Mouse (Mus musculus) MEL (cell line): ENCODE measurements around the gene Pcsk1. TPM values are rescaled to one million over a fixed set of nuclear protein-coding genes. Genes with fewer than 3 reads are reported as not detected.

Source experiments
- DNase-seq: peaks from one replicate; pipeline ENCODE4 v3.0.0; 2011; ENCODE audit warnings: low read depth, low spot score
- H3K27ac ChIP-seq: 2 replicates; pipeline ENCODE4 v1.5.1; 2012; ENCODE audit warnings: low read depth, mild to moderate bottlenecking, control low read depth, low read length, moderate library complexity; ENCODE audit not compliant: control insufficient read depth
- H3K27me3 ChIP-seq, 2 experiments: fragments of 150-350 bp in 1 of 2; sonication (generic) in 1 of 2; 2 replicates each; pipeline ENCODE4 v1.6.1; 2012; ENCODE audit warnings: low read length in 2 of 2, mild to moderate bottlenecking in 2 of 2, improper control_type of control experiment in 1 of 2, moderate library complexity in 1 of 2; ENCODE audit not compliant: insufficient read depth in 2 of 2, control insufficient read depth in 1 of 2
- H3K36me3 ChIP-seq, 2 experiments: 2 replicates each; pipeline ENCODE4 v1.6.1; 2012 to 2014; ENCODE audit warnings: low read length in 2 of 2, improper control_type of control experiment in 1 of 2, inconsistent platforms in 1 of 2, mild to moderate bottlenecking in 1 of 2; ENCODE audit not compliant: insufficient read depth in 2 of 2, control insufficient read depth in 1 of 2
- H3K4me1 ChIP-seq, 2 experiments: fragments of 150-350 bp in 1 of 2; sonication (generic) in 1 of 2; 2 replicates each; pipeline ENCODE4 v1.6.1; 2012; ENCODE audit warnings: low read length in 2 of 2, improper control_type of control experiment in 1 of 2, mild to moderate bottlenecking in 1 of 2; ENCODE audit not compliant: insufficient read depth in 2 of 2, control insufficient read depth in 1 of 2
- H3K4me3 ChIP-seq, 2 experiments: fragments of 150-350 bp in 1 of 2; sonication (generic) in 1 of 2; 2 replicates each; pipeline ENCODE4 v1.5.1; 2012; ENCODE audit warnings: low read depth in 2 of 2, low read length in 2 of 2, mild to moderate bottlenecking in 2 of 2, moderate library complexity in 2 of 2, control low read depth in 1 of 2, improper control_type of control experiment in 1 of 2; ENCODE audit not compliant: control insufficient read depth in 1 of 2, insufficient read depth in 1 of 2
- H3K79me2 ChIP-seq: 2 replicates; pipeline ENCODE4 v1.6.1; 2012; ENCODE audit warnings: mild to moderate bottlenecking, low read length, moderate library complexity; ENCODE audit not compliant: control insufficient read depth, poor library complexity, insufficient read depth
- H3K9ac ChIP-seq: 2 replicates; pipeline ENCODE4 v1.6.1; 2012; ENCODE audit warnings: low read depth, mild to moderate bottlenecking, control low read depth, low read length, moderate library complexity; ENCODE audit not compliant: control insufficient read depth, poor library complexity, severe bottlenecking
- H3K9me3 ChIP-seq: fragments of 150-350 bp; sonication (generic); replicated peaks from 2 replicates; pipeline ENCODE4 v1.6.1; 2012; ENCODE audit warnings: mild to moderate bottlenecking, low read length, improper control_type of control experiment, moderate library complexity; ENCODE audit not compliant: insufficient read depth
- CHD1 ChIP-seq: IDR thresholded peaks from 2 replicates; pipeline ENCODE4 v1.6.1; 2012; ENCODE audit warnings: low read depth, mild to moderate bottlenecking, inconsistent platforms, low read length, improper control_type of control experiment
- CHD2 ChIP-seq: IDR thresholded peaks from 2 replicates; pipeline ENCODE4 v1.6.1; 2011; ENCODE audit warnings: low read length, improper control_type of control experiment
- CTCF ChIP-seq, 3 experiments: IDR thresholded peaks in 2 of 3; conservative IDR thresholded peaks in 1 of 3; 2 replicates each; pipeline ENCODE4 v1.5.1; 2011 to 2012; ENCODE audit warnings: low read length in 3 of 3, low read depth in 2 of 3, mild to moderate bottlenecking in 2 of 3, improper control_type of control experiment in 1 of 3, inconsistent platforms in 1 of 3, mixed read lengths in 1 of 3, moderate library complexity in 1 of 3; ENCODE audit not compliant: control insufficient read depth in 1 of 3, insufficient read depth in 1 of 3, poor library complexity in 1 of 3, severe bottlenecking in 1 of 3
- ELF1 ChIP-seq: IDR thresholded peaks from 2 replicates; pipeline ENCODE4 v1.6.1; 2014; ENCODE audit warnings: low read depth, mild to moderate bottlenecking, inconsistent platforms, low read length, improper control_type of control experiment, moderate library complexity
- ETS1 ChIP-seq: IDR thresholded peaks from 2 replicates; pipeline ENCODE4 v1.6.1; 2012; ENCODE audit warnings: low read depth, mild to moderate bottlenecking, inconsistent platforms, low read length, improper control_type of control experiment, moderate library complexity
- GABPA ChIP-seq: IDR thresholded peaks from 2 replicates; pipeline ENCODE4 v1.6.1; 2012; ENCODE audit warnings: low read depth, mild to moderate bottlenecking, inconsistent platforms, low read length, improper control_type of control experiment, moderate library complexity
- GATA1 ChIP-seq: IDR thresholded peaks from 2 replicates; pipeline ENCODE4 v1.6.1; 2011; ENCODE audit warnings: low read depth, low read length, improper control_type of control experiment
- HCFC1 ChIP-seq: IDR thresholded peaks from 2 replicates; pipeline ENCODE4 v1.6.1; 2012; ENCODE audit warnings: low read depth, mild to moderate bottlenecking, inconsistent platforms, low read length, improper control_type of control experiment, moderate library complexity
- JUND ChIP-seq: IDR thresholded peaks from 2 replicates; pipeline ENCODE4 v1.6.1; 2011; ENCODE audit warnings: low read depth, mild to moderate bottlenecking, improper control_type of control experiment, low read length
- KAT2A ChIP-seq: conservative IDR thresholded peaks from 2 replicates; pipeline ENCODE4 v1.6.1; 2012; ENCODE audit warnings: low read depth, low read length, improper control_type of control experiment, inconsistent platforms
- MAX ChIP-seq: IDR thresholded peaks from 2 replicates; pipeline ENCODE4 v1.6.1; 2011; ENCODE audit warnings: low read length, improper control_type of control experiment
- MAZ ChIP-seq: IDR thresholded peaks from 2 replicates; pipeline ENCODE4 v1.6.1; 2012; ENCODE audit warnings: low read depth, mild to moderate bottlenecking, inconsistent platforms, low read length, improper control_type of control experiment
- MEF2A ChIP-seq: IDR thresholded peaks from 2 replicates; pipeline ENCODE4 v1.6.1; 2014; ENCODE audit warnings: low read depth, mild to moderate bottlenecking, inconsistent platforms, low read length, improper control_type of control experiment; ENCODE audit not compliant: poor library complexity, insufficient replicate concordance, severe bottlenecking; ENCODE audit errors: extremely low read depth
- MXI1 ChIP-seq: IDR thresholded peaks from 2 replicates; pipeline ENCODE4 v1.6.1; 2011; ENCODE audit warnings: mild to moderate bottlenecking, low read depth, low read length, improper control_type of control experiment
- MYB ChIP-seq: IDR thresholded peaks from 2 replicates; pipeline ENCODE4 v1.6.1; 2011; ENCODE audit warnings: mild to moderate bottlenecking, low read depth, low read length, improper control_type of control experiment
- MYC ChIP-seq: IDR thresholded peaks from 2 replicates; pipeline ENCODE4 v1.6.1; 2011; ENCODE audit warnings: low read depth, mild to moderate bottlenecking, low read length, improper control_type of control experiment, moderate library complexity
- NRF1 ChIP-seq: IDR thresholded peaks from 2 replicates; pipeline ENCODE4 v1.6.1; 2014; ENCODE audit warnings: low read depth, mild to moderate bottlenecking, inconsistent platforms, low read length, improper control_type of control experiment, moderate library complexity; ENCODE audit not compliant: poor library complexity, insufficient read depth, severe bottlenecking
- POLR2AphosphoS2 ChIP-seq: IDR thresholded peaks from 2 replicates; pipeline ENCODE4 v1.6.1; 2011; ENCODE audit warnings: low read length, improper control_type of control experiment
- RCOR1 ChIP-seq: IDR thresholded peaks from 2 replicates; pipeline ENCODE4 v1.6.1; 2012; ENCODE audit warnings: low read depth, mild to moderate bottlenecking, inconsistent platforms, low read length, improper control_type of control experiment
- SIN3A ChIP-seq: IDR thresholded peaks from 2 replicates; pipeline ENCODE4 v1.6.1; 2012; ENCODE audit warnings: low read length, improper control_type of control experiment, inconsistent platforms
- TAL1 ChIP-seq: IDR thresholded peaks from 2 replicates; pipeline ENCODE4 v1.6.1; 2012; ENCODE audit warnings: mild to moderate bottlenecking, inconsistent platforms, low read length, moderate library complexity, mixed read lengths
- TBP ChIP-seq: IDR thresholded peaks from 2 replicates; pipeline ENCODE4 v1.8.0; 2011; ENCODE audit warnings: low read depth, low read length, improper control_type of control experiment
- TCF12 ChIP-seq: IDR thresholded peaks from 2 replicates; pipeline ENCODE4 v1.6.1; 2014; ENCODE audit warnings: low read depth, mild to moderate bottlenecking, inconsistent platforms, low read length, improper control_type of control experiment, moderate library complexity
- UBTF ChIP-seq: IDR thresholded peaks from 2 replicates; pipeline ENCODE4 v1.6.1; 2012; ENCODE audit warnings: low read depth, mild to moderate bottlenecking, inconsistent platforms, low read length, improper control_type of control experiment, moderate library complexity, borderline replicate concordance; ENCODE audit not compliant: insufficient read depth
- USF1 ChIP-seq: IDR thresholded peaks from 2 replicates; pipeline ENCODE4 v1.6.1; 2014; ENCODE audit warnings: low read depth, mild to moderate bottlenecking, inconsistent platforms, low read length, improper control_type of control experiment, moderate library complexity
- ZKSCAN1 ChIP-seq: IDR thresholded peaks from 2 replicates; pipeline ENCODE4 v1.6.1; 2012; ENCODE audit warnings: low read depth, mild to moderate bottlenecking, inconsistent platforms, low read length, improper control_type of control experiment, moderate library complexity
- ZMIZ1 ChIP-seq: IDR thresholded peaks from 2 replicates; pipeline ENCODE4 v1.6.1; 2012; ENCODE audit warnings: low read depth, mild to moderate bottlenecking, inconsistent platforms, low read length, improper control_type of control experiment, moderate library complexity
- ZNF384 ChIP-seq: IDR thresholded peaks from 2 replicates; pipeline ENCODE4 v1.6.1; 2012; ENCODE audit warnings: low read depth, mild to moderate bottlenecking, inconsistent platforms, low read length, improper control_type of control experiment
- polyA plus RNA-seq, 2 experiments: library from polyadenylated mRNA; stranded (reverse) in 1 of 2; unstranded in 1 of 2; fragments of >175 nt in 1 of 2; fragments of >200 nt in 1 of 2; gene quantifications; 2 replicates each; pipeline versions ENCODE4 v1.2.1 to v1.2.4; 2012; ENCODE audit warnings: low replicate concordance in 2 of 2, low read depth in 1 of 2; ENCODE audit not compliant: insufficient read length in 2 of 2, insufficient read depth in 1 of 2, missing spikeins in 1 of 2
- total RNA-seq: library from RNA; depleted of rRNA; stranded (reverse); fragments of 300-350 nt; gene quantifications from 2 replicates; pipeline ENCODE4 v1.2.3, GENCODE M21; 2012

The Pcsk1 gene
- total and polyA plus RNA-seq, 3 experiments, result not detected

- DNase-seq, result no peak
- no peak overlapping the region for H3K27ac ChIP-seq
- TF ChIP-seq MAZ, result no peak
- no peak for TF ChIP-seq TBP
- no peak for TF ChIP-seq CHD1
- TF ChIP-seq MYB, result no peak
- TF ChIP-seq NRF1, result no peak
- TF ChIP-seq HCFC1, result no peak
- TF ChIP-seq POLR2AphosphoS2, result no peak
- no peak for TF ChIP-seq TCF12
- TF ChIP-seq TAL1, result no peak
- no peak for TF ChIP-seq ZKSCAN1
- no peak for TF ChIP-seq SIN3A
- no peak for TF ChIP-seq CHD2
- no peak for TF ChIP-seq ZNF384
- TF ChIP-seq ZMIZ1, result no peak
- TF ChIP-seq MEF2A, result no peak
- no peak for TF ChIP-seq ETS1
- no peak for TF ChIP-seq MYC
- no peak for TF ChIP-seq CTCF (IDR thresholded peaks at IDR 0.05 in 2 of 3, conservative IDR thresholded peaks at IDR 0.05 in 1 of 3; ENCODE audit: control insufficient read depth in 1 of 3, insufficient read depth in 1 of 3, low read depth in 2 of 3, low read length in 3 of 3, poor library complexity in 1 of 3, severe bottlenecking in 1 of 3)
- no peak for TF ChIP-seq MXI1
- no peak for TF ChIP-seq MAX
- TF ChIP-seq, all 39 proteins: peak for 0
Observed at GRCm38 (mm10) chr13:75095487-75095886, 5.9 kb downstream of the Pcsk1 start.

GRCm38 (mm10) chr13:75113114-75113513, 23.5 kb downstream of the Pcsk1 start:
- Histone ChIP-seq H3K9me3 (no peaks in the 10 kb centered on the region), H3K4me1 (no peaks in the 10 kb centered on the region), H3K27ac (no peak overlapping the region), H3K4me3 (no peak overlapping the region), H3K36me3 (no peaks in the 10 kb centered on the region), H3K9ac (no peak overlapping the region), H3K79me2 (no peaks in the 10 kb centered on the region), H3K27me3 (no peaks in the 10 kb centered on the region; a peak in 1 of 4 replicates)
- DNase-seq, result no peak
- no peak for TF ChIP-seq USF1
- TF ChIP-seq KAT2A, result no peak
- TF ChIP-seq MAX, result no peak
- no peak for TF ChIP-seq ZKSCAN1
- no peak for TF ChIP-seq MYC
- TF ChIP-seq ETS1, result no peak
- TF ChIP-seq GABPA, result no peak
- TF ChIP-seq GATA1, result no peak
- no peak for TF ChIP-seq UBTF
- no peak for TF ChIP-seq RCOR1
- no peak for TF ChIP-seq MAZ
- no peak for TF ChIP-seq ZMIZ1
- no peak for TF ChIP-seq CHD1
- no peak for TF ChIP-seq ELF1
- no peak for TF ChIP-seq JUND

More at GRCm38 (mm10) chr13:75095487-75095886, 5.9 kb downstream of the Pcsk1 start:
- no peaks in the 10 kb centered on the region for H3K79me2 ChIP-seq
- H3K36me3 ChIP-seq, result no peaks in the 10 kb centered on the region
- H3K4me3 ChIP-seq, result no peak overlapping the region
- no peaks in the 10 kb centered on the region for H3K4me1 ChIP-seq
- no peak overlapping the region for H3K9ac ChIP-seq
- H3K9me3 ChIP-seq, result no peaks in the 10 kb centered on the region
- H3K27me3 ChIP-seq, result no peaks in the 10 kb centered on the region
